21 mouse cellular contexts compared by ENCODE assay signal in genomic region chr11:116575396-116575795, GRCm38 (mm10). TPM values are rescaled to one million over a fixed set of nuclear protein-coding genes. Genes with fewer than 3 reads are reported as not detected.
DNase-seq lines count a peak whose midpoint lies in the region; ATAC-seq and TF ChIP-seq lines count a peak whose summit lies in the region.
"Had no signal": no experiment of that assay in that cellular context is flagged by ENCODE, and none has a peak within 500 bp of the region (broad histone marks: within the 10 kb centered on the region; RNA-seq: fewer than 3 reads in every experiment).

No protein-coding gene starts in this region.

- 0 out of 2 replicates have a peak overlapping the region, but pooled peaks have one; percentile 28 for H3K9ac ChIP-seq in heart, embryonic 11.5 days (ENCODE audit: low read depth, low read length)
- no peak overlapping the region for H3K9ac ChIP-seq in lung, postnatal 0 days (replicated peaks; ENCODE audit: low read depth)
- no peak overlapping the region for H3K9ac ChIP-seq in liver, embryonic 16.5 days (ENCODE audit: low read depth, low read length)
- H3K9ac ChIP-seq: embryonic facial prominence, embryonic 12.5 days; limb, embryonic 12.5 days; lung, embryonic 15.5 days; neural tube, embryonic 12.5 days had no signal

- peak overlapping the region; percentile 46 for H3K27ac ChIP-seq in heart, embryonic 11.5 days (ENCODE audit: low read depth, low read length)
- H3K27ac ChIP-seq in lung, postnatal 0 days (ENCODE audit: low read length): no peak overlapping the region
- H3K27ac ChIP-seq in liver, embryonic 16.5 days (ENCODE audit: low read length): peak overlapping the region; percentile 99; the same call in 1 of the 2 replicates
- H3K27ac ChIP-seq: embryonic facial prominence, embryonic 12.5 days; lung, embryonic 15.5 days; neural tube, embryonic 12.5 days had no signal

- no peak for ATAC-seq in heart, embryonic 11.5 days (replicated peaks; ENCODE audit: insufficient number of reproducible peaks, low FRiP score, low TSS enrichment)
- peak; percentile 10; the same call in 1 of the 2 replicates for ATAC-seq in lung, postnatal 0 days
- no peak for ATAC-seq in liver, embryonic 16.5 days (ENCODE audit: low read depth)
- ATAC-seq: hindbrain, embryonic 16.5 days; intestine, postnatal 0 days; Patski had no signal

- 55% methylated on average over 2 of the region's 2 CpGs for WGBS in heart, embryonic 11.5 days (ENCODE audit: insufficient replicate concordance)
- 72% methylated on average over 2 of the region's 2 CpGs for WGBS in lung, postnatal 0 days
- WGBS in liver, embryonic 16.5 days (ENCODE audit: insufficient replicate concordance): 84% methylated on average over 2 of the region's 2 CpGs

- TF ChIP-seq EP300 in lung, postnatal 0 days (IDR thresholded peaks at IDR 0.05): no peak

- H3K4me1 ChIP-seq in heart, embryonic 11.5 days (ENCODE audit: control insufficient read depth, insufficient read depth, low read length): peaks cover 78% of the 10 kb centered on the region
- peaks cover 7% of the 10 kb centered on the region; the same call in 1 of the 2 replicates for H3K4me1 ChIP-seq in lung, postnatal 0 days (ENCODE audit: insufficient read depth, low read depth, low read length)
- peaks cover 83% of the 10 kb centered on the region for H3K4me1 ChIP-seq in liver, embryonic 16.5 days (ENCODE audit: control insufficient read depth, low read depth, low read length)

- no peaks in the 10 kb centered on the region for H3K36me3 ChIP-seq in heart, embryonic 11.5 days (ENCODE audit: control insufficient read depth, insufficient read depth, low read length)
- H3K36me3 ChIP-seq in lung, postnatal 0 days (ENCODE audit: insufficient read depth, low read length): no peaks in the 10 kb centered on the region
- H3K36me3 ChIP-seq in liver, embryonic 16.5 days (ENCODE audit: control insufficient read depth, insufficient read depth): peaks cover 2% of the 10 kb centered on the region; the same call in 1 of the 2 replicates
- H3K36me3 ChIP-seq: embryonic facial prominence, embryonic 12.5 days; limb, embryonic 12.5 days; lung, embryonic 15.5 days; neural tube, embryonic 12.5 days had no signal

- DNase-seq in heart, postnatal 4 days: no peak
- no peak for DNase-seq in lung, postnatal 0 days (ENCODE audit: low spot score)
- no peak for DNase-seq in lung, postnatal 25 days (ENCODE audit: low spot score)
- peak; percentile 76 for DNase-seq in adrenal gland, postnatal 14 days
- DNase-seq in B cell, adult 2 months: no peak
- DNase-seq: gastrocnemius, postnatal 25 days; kidney, postnatal 10 days; right cerebral cortex, postnatal 25 days had no signal

- H3K4me2 ChIP-seq in heart, embryonic 11.5 days: peak overlapping the region; percentile 22; the same call in 1 of the 2 replicates
- no peak overlapping the region for H3K4me2 ChIP-seq in lung, postnatal 0 days (replicated peaks; ENCODE audit: low read depth, low read length)
- no peak overlapping the region for H3K4me2 ChIP-seq in liver, embryonic 16.5 days (ENCODE audit: low read depth, low read length)
- H3K4me2 ChIP-seq: embryonic facial prominence, embryonic 12.5 days; limb, embryonic 12.5 days; lung, embryonic 15.5 days had no signal

- no peaks in the 10 kb centered on the region for H3K9me3 ChIP-seq in heart, embryonic 11.5 days (replicated peaks; ENCODE audit: control insufficient read depth, low read length)
- H3K9me3 ChIP-seq in lung, postnatal 0 days (ENCODE audit: low read length): no peaks in the 10 kb centered on the region
- H3K9me3 ChIP-seq in liver, embryonic 16.5 days (replicated peaks; ENCODE audit: control insufficient read depth, low read length): no peaks in the 10 kb centered on the region
- H3K9me3 ChIP-seq: embryonic facial prominence, embryonic 12.5 days; limb, embryonic 12.5 days; lung, embryonic 15.5 days; neural tube, embryonic 12.5 days had no signal

- no peak overlapping the region for H3K4me3 ChIP-seq in heart, embryonic 11.5 days (ENCODE audit: low read depth, low read length)
- no peak overlapping the region for H3K4me3 ChIP-seq in lung, postnatal 0 days (ENCODE audit: low read depth, low read length)
- H3K4me3 ChIP-seq in liver, embryonic 16.5 days (ENCODE audit: low read depth, low read length): no peak overlapping the region
- H3K4me3 ChIP-seq: embryonic facial prominence, embryonic 12.5 days; limb, embryonic 12.5 days; lung, embryonic 15.5 days; neural tube, embryonic 12.5 days had no signal

- H3K27me3 ChIP-seq in heart, embryonic 11.5 days (ENCODE audit: control insufficient read depth, insufficient read depth, low read length): no peaks in the 10 kb centered on the region
- H3K27me3 ChIP-seq in lung, postnatal 0 days (replicated peaks; ENCODE audit: insufficient read depth, low read length): no peaks in the 10 kb centered on the region
- H3K27me3 ChIP-seq in liver, embryonic 16.5 days (ENCODE audit: control insufficient read depth, insufficient read depth, low read depth, low read length): no peaks in the 10 kb centered on the region
- H3K27me3 ChIP-seq: embryonic facial prominence, embryonic 12.5 days; limb, embryonic 12.5 days; lung, embryonic 15.5 days; neural tube, embryonic 12.5 days; Patski had no signal

- no peak for TF ChIP-seq CTCF in lung, postnatal 0 days (IDR thresholded peaks at IDR 0.05)

RNA-seq across cellular contexts. Expression of gene Ube2o, which starts 5.9 kb away (rescaled TPM):
- polyA plus RNA-seq in heart, embryonic 11.5 days (2014; fragmentation: Nextera tagmentation; extraction: Ambion mirVana): 14.7 and 17.1 TPM in 2 replicates
- 10 to 100 TPM; 29.1 to 33.8 TPM for total RNA-seq in heart, postnatal 4 days (2021)
- polyA plus RNA-seq in lung, postnatal 0 days (2015; fragmentation: Nextera tagmentation; extraction: Ambion mirVana): 9.1 and 9.8 TPM in 2 replicates
- 32.0 and 38.5 TPM in 2 replicates for total RNA-seq in adrenal gland, postnatal 14 days (2021)
- polyA plus RNA-seq in liver, embryonic 16.5 days (2015; fragmentation: Nextera tagmentation; extraction: Ambion mirVana): 15.1 and 18.1 TPM in 2 replicates

RNA-seq across cellular contexts. Expression of gene Aanat, which starts 10.8 kb away (rescaled TPM):
- not detected in 2 replicates for polyA plus RNA-seq in heart, embryonic 11.5 days (2014; fragmentation: Nextera tagmentation; extraction: Ambion mirVana)
- not detected for total RNA-seq in heart, postnatal 4 days (2021)
- polyA plus RNA-seq in lung, postnatal 0 days (2015; fragmentation: Nextera tagmentation; extraction: Ambion mirVana): 0.26 TPM in 1 of 2 replicates, not detected in the other
- total RNA-seq in adrenal gland, postnatal 14 days (2021): not detected in 2 replicates
- polyA plus RNA-seq in liver, embryonic 16.5 days (2015; fragmentation: Nextera tagmentation; extraction: Ambion mirVana): not detected in 2 replicates
- total RNA-seq: gastrocnemius, postnatal 25 days had no signal
- polyA plus RNA-seq: C2C12; embryonic facial prominence, embryonic 12.5 days; heart, postnatal 0 days; intestine, postnatal 0 days; limb, embryonic 12.5 days; lung, embryonic 15.5 days; neural tube, embryonic 12.5 days; Patski; stomach, embryonic 16.5 days; thymus, postnatal 0 days had no signal

RNA-seq across cellular contexts. Expression of gene Sphk1, which starts 44.7 kb away (rescaled TPM):
- polyA plus RNA-seq in heart, embryonic 11.5 days (2014; fragmentation: Nextera tagmentation; extraction: Ambion mirVana): 2.1 and 3.0 TPM in 2 replicates
- 1 to 10 TPM; 4.6 to 5.1 TPM for total RNA-seq in heart, postnatal 4 days (2021)
- 38.6 and 56.3 TPM in 2 replicates for polyA plus RNA-seq in lung, postnatal 0 days (2015; fragmentation: Nextera tagmentation; extraction: Ambion mirVana)
- total RNA-seq in adrenal gland, postnatal 14 days (2021): 2.3 and 3.5 TPM in 2 replicates
- polyA plus RNA-seq in liver, embryonic 16.5 days (2015; fragmentation: Nextera tagmentation; extraction: Ambion mirVana): 23.7 and 24.3 TPM in 2 replicates

RNA-seq across cellular contexts. Expression of gene Rhbdf2, which starts 51.4 kb away (rescaled TPM):
- polyA plus RNA-seq in heart, embryonic 11.5 days (2014; fragmentation: Nextera tagmentation; extraction: Ambion mirVana): 5.0 and 6.0 TPM in 2 replicates
- 10 to 100 TPM; 16.4 to 17.5 TPM for total RNA-seq in heart, postnatal 4 days (2021)
- 23.5 and 27.9 TPM in 2 replicates for polyA plus RNA-seq in lung, postnatal 0 days (2015; fragmentation: Nextera tagmentation; extraction: Ambion mirVana)
- 11.2 and 14.3 TPM in 2 replicates for total RNA-seq in adrenal gland, postnatal 14 days (2021)
- polyA plus RNA-seq in liver, embryonic 16.5 days (2015; fragmentation: Nextera tagmentation; extraction: Ambion mirVana): 6.7 and 7.7 TPM in 2 replicates
